Mouse (Mus musculus) CH12.LX (cell line): ENCODE results near the gene Map3k6.

Experiments used
- CTCF ChIP-seq, 2 experiments: IDR thresholded peaks in 1 of 2; conservative IDR thresholded peaks in 1 of 2; 2 replicates each; pipeline ENCODE4 v1.5.1; 2011 to 2012; ENCODE audit warnings: low read depth in 2 of 2, low read length in 2 of 2, improper control_type of control experiment in 1 of 2, inconsistent platforms in 1 of 2, mild to moderate bottlenecking in 1 of 2, moderate library complexity in 1 of 2
- E2F4 ChIP-seq: IDR thresholded peaks from 2 replicates; pipeline ENCODE4 v1.6.1; 2011; ENCODE audit warnings: low read depth, low read length, improper control_type of control experiment; ENCODE audit not compliant: insufficient replicate concordance
- EP300 ChIP-seq: IDR thresholded peaks from 2 replicates; pipeline ENCODE4 v1.6.1; 2011; ENCODE audit warnings: low read length, improper control_type of control experiment
- POLR2A ChIP-seq: IDR thresholded peaks from 2 replicates; pipeline ENCODE4 v1.6.1; 2011; ENCODE audit warnings: low read depth, mild to moderate bottlenecking, improper control_type of control experiment, low read length

GRCm38 (mm10) chr4:133196136-133196535, 44.5 kb upstream of the Map3k6 start:
- TF ChIP-seq CTCF (conservative IDR thresholded peaks at IDR 0.05 in 1 of 2, IDR thresholded peaks at IDR 0.05 in 1 of 2; ENCODE audit: low read depth in 2 of 2, low read length in 2 of 2) (no peak), POLR2A (no peak), EP300 (no peak), E2F4 (no peak)
